Mouse (Mus musculus) embryonic facial prominence, embryonic 11.5 days (tissue): ENCODE measurements around the gene Brdt. TPM values are rescaled to one million over a fixed set of nuclear protein-coding genes. Genes with fewer than 3 reads are reported as not detected.
"Not testable (repeated sequence)": the region's sequence is repeated elsewhere in the genome, so short reads cannot be mapped to it uniquely, and the experiment has no call there.

Experiments used
- ATAC-seq: fragments of 200-750 bp; cut with Nextera tagmentation; replicated peaks from 2 replicates; pipeline ENCODE4 v1.8.0; 2017; ENCODE audit warnings: low read depth; ENCODE audit not compliant: insufficient number of reproducible peaks, low FRiP score, low TSS enrichment
- DNase-seq: peaks from one replicate; pipeline ENCODE4 v3.0.0-alpha.2; 2015; ENCODE audit warnings: low spot score
- H3K27ac ChIP-seq: fragments of 300-500 bp; sonication (generic); replicated peaks from 2 replicates; pipeline ENCODE4 v1.5.1; 2014; ENCODE audit warnings: mild to moderate bottlenecking, low read depth, low read length, control low read depth
- H3K27me3 ChIP-seq: fragments of 300-500 bp; sonication (generic); 2 replicates; pipeline ENCODE4 v1.6.1; 2014; ENCODE audit warnings: mild to moderate bottlenecking, low read length, moderate library complexity, mixed read lengths; ENCODE audit not compliant: control insufficient read depth, insufficient read depth
- H3K36me3 ChIP-seq: fragments of 300-500 bp; sonication (generic); replicated peaks from 2 replicates; pipeline ENCODE4 v1.6.1; 2014; ENCODE audit warnings: low read depth, mild to moderate bottlenecking, low read length, moderate library complexity, mixed read lengths; ENCODE audit not compliant: control insufficient read depth, insufficient read depth
- H3K4me1 ChIP-seq: fragments of 300-500 bp; sonication (generic); 2 replicates; pipeline ENCODE4 v1.6.1; 2014; ENCODE audit warnings: low read length, mixed read lengths; ENCODE audit not compliant: control insufficient read depth, insufficient read depth
- H3K4me2 ChIP-seq: fragments of 300-500 bp; sonication (generic); 2 replicates; pipeline ENCODE4 v1.6.1; 2014; ENCODE audit warnings: low read depth, mild to moderate bottlenecking, control low read depth, low read length, moderate library complexity
- H3K4me3 ChIP-seq: fragments of 300-500 bp; sonication (generic); 2 replicates; pipeline ENCODE4 v1.5.1; 2014; ENCODE audit warnings: low read depth, low read length, control low read depth
- H3K9ac ChIP-seq: fragments of 300-500 bp; sonication (generic); replicated peaks from 2 replicates; pipeline ENCODE4 v1.6.1; 2014; ENCODE audit warnings: mild to moderate bottlenecking, control low read depth, low read length
- H3K9me3 ChIP-seq: fragments of 300-500 bp; sonication (generic); replicated peaks from 2 replicates; pipeline ENCODE4 v1.6.1; 2016; ENCODE audit warnings: mild to moderate bottlenecking, low read length, inconsistent platforms, mixed read lengths; ENCODE audit not compliant: control insufficient read depth
- WGBS: fragments of 180-500 bp; shearing (Covaris S2); extraction: QIAGEN DNeasy Blood & Tissue Kit; methylation state at CpG from one replicate; pipeline ENCODE4 v1.1.7; 2014; 5-methylcytosine and 5-hydroxymethylcytosine counted together
- polyA plus RNA-seq: library from polyadenylated mRNA; unstranded; fragments of >200 nt; fragmentation: Nextera tagmentation; extraction: Ambion mirVana; gene quantifications from 2 replicates; pipeline ENCODE4 v1.2.1, GENCODE M21; 2014

The Brdt gene
- polyA plus RNA-seq, 1 experiment from 2014 or later = 3.2 TPM

GRCm38 (mm10) chr5:107373256-107373655 is 42.3 kb downstream of the Brdt start:
- 84% methylated on average over 4 of the region's 4 CpGs for WGBS
- ATAC-seq = no peak

DNA sequence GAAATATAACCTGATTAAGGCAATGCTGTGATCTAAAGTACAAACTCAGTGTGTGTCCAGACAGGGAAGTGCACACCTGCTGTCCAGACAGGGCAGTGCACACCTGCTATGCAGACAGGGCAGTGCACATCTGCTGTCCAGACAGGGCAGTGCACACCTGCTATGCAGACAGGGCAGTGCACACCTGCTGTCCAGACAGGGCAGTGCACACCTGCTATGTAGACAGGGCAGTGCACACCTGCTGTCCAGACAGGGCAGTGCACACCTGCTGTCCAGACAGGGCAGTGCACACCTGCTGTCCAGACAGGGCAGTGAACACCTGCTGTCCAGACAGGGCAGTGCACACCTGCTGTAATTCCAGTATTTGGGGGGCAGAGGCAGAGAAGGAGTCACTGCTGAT is 55.5 kb downstream of the Brdt start:
- H3K27me3 ChIP-seq, H3K27ac ChIP-seq, H3K36me3 ChIP-seq, H3K4me3 ChIP-seq, H3K4me1 ChIP-seq, H3K4me2 ChIP-seq, ATAC-seq, H3K9me3 ChIP-seq, DNase-seq, H3K9ac ChIP-seq: not testable (repeated sequence)

More at GRCm38 (mm10) chr5:107373256-107373655, 42.3 kb downstream of the Brdt start:
- DNase-seq = no peak
- Histone ChIP-seq H3K27ac (no peak overlapping the region), H3K36me3 (no peaks in the 10 kb centered on the region), H3K4me1 (no peaks in the 10 kb centered on the region), H3K27me3 (no peaks in the 10 kb centered on the region), H3K9ac (no peak overlapping the region), H3K9me3 (no peaks in the 10 kb centered on the region), H3K4me2 (no peak overlapping the region), H3K4me3 (no peak overlapping the region)

DNA sequence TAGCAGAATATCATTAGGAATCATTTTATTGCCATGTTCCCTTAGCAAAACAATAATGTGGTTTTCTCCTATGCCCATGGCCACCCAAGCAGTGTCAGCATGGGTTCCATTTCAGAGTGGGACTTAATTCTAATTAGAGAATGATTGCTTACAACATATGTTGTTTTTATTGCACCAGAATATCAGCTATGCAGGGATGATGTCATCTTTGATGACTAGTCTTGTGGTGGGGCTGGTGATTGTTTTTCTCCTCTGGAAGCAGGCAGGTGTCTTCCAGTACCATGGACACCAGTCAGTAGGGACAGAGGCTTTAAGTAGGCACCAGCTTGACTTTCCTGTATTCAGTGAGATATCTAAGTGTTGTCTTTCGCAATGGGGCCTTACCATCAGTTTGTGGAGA is 56.8 kb downstream of the Brdt start:
- Histone ChIP-seq H3K4me1 (no peaks in the 10 kb centered on the region), H3K9ac (no peak overlapping the region), H3K4me2 (no peak overlapping the region), H3K9me3 (no peaks in the 10 kb centered on the region), H3K27me3 (no peaks in the 10 kb centered on the region), H3K4me3 (no peak overlapping the region), H3K27ac (no peak overlapping the region), H3K36me3 (no peaks in the 10 kb centered on the region)
- ATAC-seq = no peak
- 97% methylated on average over 1 of the region's 1 CpGs for WGBS
- DNase-seq = no peak

- H3K27me3 ChIP-seq = no peaks in the 10 kb centered on the region
- H3K4me1 ChIP-seq = no peaks in the 10 kb centered on the region
- no peaks in the 10 kb centered on the region for H3K9me3 ChIP-seq
- no peaks in the 10 kb centered on the region for H3K36me3 ChIP-seq
- H3K4me3 ChIP-seq = no peak overlapping the region
- H3K9ac ChIP-seq = no peak overlapping the region
- no peak for DNase-seq
- no peak overlapping the region for H3K4me2 ChIP-seq
- no peak overlapping the region for H3K27ac ChIP-seq
- ATAC-seq = no peak
- 94% methylated on average over 2 of the region's 2 CpGs for WGBS
Measured at GRCm38 (mm10) chr5:107389373-107389772, 58.4 kb downstream of the Brdt start.

- Histone ChIP-seq H3K4me1 (no peaks in the 10 kb centered on the region), H3K36me3 (no peaks in the 10 kb centered on the region), H3K4me2 (no peak overlapping the region), H3K27ac (no peak overlapping the region), H3K9ac (no peak overlapping the region), H3K27me3 (no peaks in the 10 kb centered on the region), H3K9me3 (no peaks in the 10 kb centered on the region), H3K4me3 (no peak overlapping the region)
- WGBS = 73% methylated on average over 2 of the region's 2 CpGs
- no peak for DNase-seq
- no peak for ATAC-seq
Measured at GRCm38 (mm10) chr5:107394437-107394836, 63.5 kb downstream of the Brdt start.

- Histone ChIP-seq H3K4me2 (peak within 1 kb of the TSS; percentile 99), H3K27me3 (peaks cover 13% of the 10 kb centered on the region), H3K4me1 (no peaks in the 10 kb centered on the region), H3K9ac (peak within 1 kb of the TSS; percentile 67), H3K27ac (no peak within 1 kb of the TSS), H3K9me3 (no peaks in the 10 kb centered on the region), H3K4me3 (peak within 1 kb of the TSS; percentile 62), H3K36me3 (no peaks in the 10 kb centered on the region)
- DNase-seq (no peak), ATAC-seq (no peak)
- 14% methylated on average over 5 of the region's 5 CpGs for WGBS
Measured at GRCm38 (mm10) chr5:107402436-107402835, 71.5 kb downstream of the Brdt start, which contains the start of gene Ephx4. Gene Ephx4, plus strand, starts transcription at chr5:107402736.

DNA sequence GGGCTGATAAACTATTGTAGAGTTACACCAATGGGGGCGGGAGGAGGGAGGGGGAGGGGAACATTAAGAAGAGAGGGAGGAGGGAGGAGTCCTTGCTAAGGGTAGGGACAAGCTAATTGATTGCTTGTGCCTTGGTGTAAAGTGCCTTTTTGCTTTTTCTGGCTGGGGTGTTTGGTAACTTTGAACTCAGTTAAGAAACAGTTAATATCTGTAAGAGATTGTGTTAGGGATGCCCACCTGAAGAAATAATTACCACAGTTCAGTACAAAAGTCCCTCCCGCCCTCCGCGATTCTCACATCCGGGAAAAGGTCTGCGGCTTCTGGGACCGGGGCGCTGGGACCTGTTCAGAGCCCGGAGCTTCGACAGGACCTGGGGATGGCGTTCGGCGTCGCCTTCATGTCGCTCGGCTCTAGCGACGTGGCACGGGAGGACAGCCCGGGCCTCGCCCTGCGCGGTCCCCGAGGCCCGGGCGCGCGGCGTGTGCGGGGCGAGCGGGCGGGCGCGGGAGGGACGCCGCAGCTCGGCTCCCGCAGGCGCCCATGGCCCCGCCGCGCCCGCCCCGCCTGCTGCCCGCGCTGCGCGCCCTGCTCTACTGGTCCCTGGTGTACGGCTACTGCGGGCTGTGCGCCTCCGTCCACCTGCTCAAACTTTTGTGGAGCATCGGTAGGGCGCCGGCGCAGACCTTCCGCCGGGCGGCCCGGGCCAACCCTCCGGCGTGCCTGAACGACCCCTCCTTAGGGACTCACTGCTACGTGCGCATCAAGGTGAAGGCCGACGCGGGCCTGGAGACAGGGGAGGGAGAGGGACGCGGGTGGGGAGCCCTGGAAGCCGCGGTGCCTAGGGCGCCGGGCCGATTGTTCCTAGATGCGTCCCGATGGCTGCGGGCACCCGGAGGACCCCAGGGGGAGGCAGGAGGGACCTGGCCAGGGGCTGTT is 72.3 kb downstream of the Brdt start:
- Histone ChIP-seq H3K4me1 (no peaks in the 10 kb centered on the region), H3K27me3 (peaks cover 13% of the 10 kb centered on the region)

GRCm38 (mm10) chr5:107403947-107404684 is 73.2 kb downstream of the Brdt start:
- H3K9ac ChIP-seq = peak overlapping the region; percentile 67
- DNase-seq (no peak), ATAC-seq (no peak)
- H3K27me3 ChIP-seq = peaks cover 13% of the 10 kb centered on the region
- H3K27ac ChIP-seq = no peak overlapping the region
- peak overlapping the region; percentile 62 for H3K4me3 ChIP-seq
- no peaks in the 10 kb centered on the region for H3K4me1 ChIP-seq
- no peaks in the 10 kb centered on the region for H3K9me3 ChIP-seq
- H3K36me3 ChIP-seq = no peaks in the 10 kb centered on the region
- H3K4me2 ChIP-seq = peak overlapping the region; percentile 99
- 29% methylated on average over 12 of the region's 12 CpGs for WGBS

More for the DNA sequence above, 72.3 kb downstream of the Brdt start:
- Histone ChIP-seq H3K4me3 (peak overlapping the region; percentile 62), H3K4me2 (peak overlapping the region; percentile 99), H3K36me3 (no peaks in the 10 kb centered on the region), H3K9me3 (no peaks in the 10 kb centered on the region), H3K9ac (peak overlapping the region; percentile 67), H3K27ac (no peak overlapping the region)
- ATAC-seq (peak; percentile 80), DNase-seq (peak; percentile 42)
- under 1% methylated on average over 65 of the region's 80 CpGs for WGBS
